Mouse (Mus musculus) forebrain, embryonic 12.5 days (tissue): Measurements from ENCODE around the gene Dnase1. TPM values are rescaled to one million over a fixed set of nuclear protein-coding genes. Genes with fewer than 3 reads are reported as not detected.

Source experiments
- microRNA-seq: library from miRNA; unstranded; fragments of <30 nt; microRNA quantifications from one replicate; pipeline ENCODE4, GENCODE M21; 2017
- polyA plus RNA-seq: library from polyadenylated mRNA; unstranded; fragments of >200 nt; fragmentation: Nextera tagmentation; extraction: Ambion mirVana; gene quantifications from 2 replicates; pipeline ENCODE4 v1.2.1, GENCODE M21; 2016

Dnase1 gene
- polyA plus RNA-seq, 1 experiment from 2014 or later = 6.7 TPM

Small RNA genes within 50 kb of the gene (microRNA-seq; reads per million reads assigned to microRNA genes)
- not detected for gene Gm23413

Other genes starting within 250 kb of the Dnase1 start
- 0.60 and 1.1 TPM in 2 replicates for gene Olfr15, start 206.1 kb upstream of the Dnase1 start, polyA plus RNA-seq
- gene Zfp174, start 189.7 kb upstream of the Dnase1 start, polyA plus RNA-seq = 1.8 and 2.2 TPM in 2 replicates
- gene Naa60, start 164.6 kb upstream of the Dnase1 start, polyA plus RNA-seq = 60.6 and 65.2 TPM in 2 replicates
- 9.7 and 12.9 TPM in 2 replicates for gene Zfp597, start 152.4 kb upstream of the Dnase1 start, polyA plus RNA-seq
- 1.5 and 3.9 TPM in 2 replicates for gene Gm20695, start 152.3 kb upstream of the Dnase1 start, polyA plus RNA-seq
- gene 1700037C18Rik, start 128.3 kb upstream of the Dnase1 start, polyA plus RNA-seq = 8.2 and 9.2 TPM in 2 replicates
- 25.5 and 28.1 TPM in 2 replicates for gene Cluap1, start 128.1 kb upstream of the Dnase1 start, polyA plus RNA-seq
- gene Nlrc3, start 60.3 kb upstream of the Dnase1 start, polyA plus RNA-seq = 0.41 and 0.83 TPM in 2 replicates
- gene Slx4, start 33.2 kb upstream of the Dnase1 start, polyA plus RNA-seq = 29.5 and 31.3 TPM in 2 replicates
- 63.1 and 68.3 TPM in 2 replicates for gene Trap1, start 40.9 kb downstream of the Dnase1 start, polyA plus RNA-seq
- 44.7 and 50.1 TPM in 2 replicates for gene Crebbp, start 177.1 kb downstream of the Dnase1 start, polyA plus RNA-seq